Mouse (Mus musculus) right cerebral cortex, postnatal 14 days (tissue): ENCODE measurements around the gene Intu.

Experiments used
- DNase-seq: peaks from one replicate; pipeline ENCODE4 v3.0.0; 2022

Intu gene

DNA sequence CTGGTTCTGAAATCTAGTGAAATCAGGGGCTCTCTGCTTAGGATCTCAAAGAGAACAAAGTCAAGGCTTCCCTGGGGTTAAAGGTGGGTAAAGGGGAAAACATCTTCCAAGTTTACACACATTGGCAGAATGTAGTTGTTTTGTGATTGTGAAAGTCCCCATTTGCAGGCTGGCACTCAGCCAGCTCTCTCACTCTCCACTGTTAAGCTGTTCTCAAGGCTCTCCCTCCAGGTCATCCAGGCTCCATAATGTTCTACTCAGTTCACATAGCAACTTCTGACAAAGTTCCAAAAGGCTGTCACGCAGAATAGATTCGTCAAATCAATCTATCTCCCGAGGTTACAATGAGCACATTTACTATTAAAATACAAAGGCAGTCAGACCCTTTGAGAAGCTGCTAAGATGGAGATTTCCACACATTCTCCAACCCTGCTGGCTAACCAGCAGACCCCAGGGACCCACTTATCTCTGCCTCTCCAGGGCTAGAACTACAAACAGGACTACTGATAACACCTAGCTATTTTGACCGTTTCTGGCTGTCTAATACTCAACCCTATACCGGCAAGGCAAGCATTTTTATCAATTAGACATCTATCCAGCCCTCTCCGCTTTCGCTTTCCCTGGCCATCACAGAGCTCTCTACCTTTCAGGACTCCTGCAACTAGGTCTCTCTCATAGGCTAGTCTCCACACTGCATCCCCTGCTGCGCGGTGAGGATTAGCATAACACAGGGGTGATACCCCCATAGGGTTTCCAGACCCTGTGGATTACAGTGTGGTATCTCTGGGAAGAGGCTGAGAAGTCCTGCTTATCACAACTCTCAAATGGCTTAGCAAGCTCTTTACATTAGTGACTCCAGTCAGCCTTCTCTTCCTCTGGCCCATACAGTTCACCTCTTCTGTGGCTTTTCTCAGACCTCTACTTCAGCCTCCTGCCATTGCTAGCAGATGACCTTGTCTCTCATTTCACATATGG is 2.8 kb upstream of the Intu start:
- no peak for DNase-seq

DNA sequence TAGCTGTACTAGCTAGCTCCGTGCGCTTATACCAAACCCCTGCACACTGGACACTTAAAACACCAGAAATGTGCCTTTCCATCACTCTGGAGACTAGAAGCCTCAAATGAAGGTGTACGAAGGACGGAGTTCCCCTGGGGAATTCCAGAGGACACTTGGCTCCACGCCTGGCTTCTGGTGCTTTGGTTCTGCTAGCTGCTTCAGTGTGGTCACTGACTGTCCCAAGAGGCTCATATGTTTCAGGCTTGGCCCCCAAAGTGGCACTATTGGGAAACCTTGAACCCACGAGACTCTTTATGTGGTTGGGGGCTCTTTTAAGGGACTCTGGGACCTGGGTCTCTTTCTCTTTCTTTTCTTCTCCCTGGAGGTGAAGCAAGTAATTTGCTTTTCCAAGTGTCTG is 2.1 kb upstream of the Intu start:
- DNase-seq: no peak

DNA sequence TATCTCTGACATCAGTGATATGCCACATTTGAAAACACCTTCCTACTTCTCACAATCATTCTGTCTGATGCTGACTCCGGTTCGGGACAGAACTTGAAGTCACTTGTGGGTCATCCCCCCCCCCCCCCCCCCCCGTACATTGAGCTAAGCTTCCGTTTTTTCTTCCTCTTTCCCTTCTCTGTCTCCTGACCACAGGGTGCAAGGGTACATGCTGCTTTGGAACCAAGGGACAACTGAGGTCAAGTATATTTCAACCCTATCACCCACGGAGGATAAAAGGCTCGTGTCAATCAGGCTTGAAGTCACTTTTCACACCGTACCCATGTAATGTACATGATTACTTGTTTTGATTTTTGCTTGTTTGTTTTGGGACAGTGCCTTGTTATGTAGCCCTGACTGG is 241 bp upstream of the Intu start:
- no peak for DNase-seq

DNA sequence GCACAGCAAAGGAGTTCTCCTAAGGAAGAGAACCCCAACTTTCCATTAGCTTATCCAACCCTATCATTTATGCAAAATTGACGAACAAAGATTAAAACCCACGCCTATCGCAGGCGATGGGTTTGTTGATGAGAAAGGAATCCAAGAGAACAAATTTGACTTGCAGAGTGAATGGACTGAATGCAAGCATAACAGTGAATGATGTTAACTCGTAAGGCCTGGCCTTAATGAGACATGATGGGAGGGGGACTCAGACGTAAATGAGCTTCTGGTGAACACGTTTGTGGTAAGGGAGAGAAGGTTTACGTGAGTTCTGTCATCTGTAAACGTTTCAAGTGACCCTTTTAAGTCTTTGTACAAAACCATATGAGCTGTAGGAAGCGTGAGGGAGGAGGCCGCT is 1.2 kb downstream of the Intu start:
- DNase-seq: no peak

DNA sequence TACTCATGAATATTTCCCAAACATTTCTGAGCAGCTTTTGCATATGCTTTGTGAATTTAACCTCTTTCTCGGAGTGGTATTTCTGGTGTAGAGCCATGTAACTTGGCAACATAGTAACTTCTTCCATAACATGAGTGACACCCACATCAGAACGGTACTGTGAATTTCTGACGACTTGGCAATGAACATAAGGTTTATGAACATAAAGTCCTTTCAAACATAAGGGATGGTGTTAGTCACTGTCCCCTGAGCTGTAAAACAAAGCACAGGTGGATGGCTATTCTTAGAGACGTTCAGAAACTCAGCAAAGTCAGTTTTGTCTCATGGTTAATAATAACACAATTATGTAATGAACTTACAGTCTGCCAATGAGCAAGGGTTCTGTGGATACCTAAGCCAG is 3.1 kb downstream of the Intu start:
- no peak for DNase-seq

GRCm38 (mm10) chr3:40540567-40541554 is 9.8 kb downstream of the Intu start:
- peak; percentile 92 for DNase-seq

DNA sequence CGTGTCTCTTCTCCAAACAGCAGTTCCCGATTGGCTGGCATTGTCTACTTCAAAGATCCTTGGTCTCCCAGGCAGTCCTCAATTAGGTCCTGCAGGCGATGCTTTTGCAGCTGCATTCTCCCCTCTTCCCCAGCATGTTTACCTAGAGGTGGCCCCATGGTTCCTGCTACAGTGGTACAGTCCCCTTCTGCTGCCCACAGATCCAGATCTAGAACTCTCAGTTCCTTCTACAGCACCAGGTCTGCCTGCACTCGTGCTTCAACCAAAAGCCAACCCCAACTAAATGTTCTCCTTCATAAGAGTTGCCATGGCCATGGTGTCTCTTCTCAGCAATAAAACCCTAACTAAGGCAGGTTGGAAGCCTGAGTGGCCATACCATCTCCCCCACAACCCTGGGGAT is 15.5 kb downstream of the Intu start:
- no peak for DNase-seq

DNA sequence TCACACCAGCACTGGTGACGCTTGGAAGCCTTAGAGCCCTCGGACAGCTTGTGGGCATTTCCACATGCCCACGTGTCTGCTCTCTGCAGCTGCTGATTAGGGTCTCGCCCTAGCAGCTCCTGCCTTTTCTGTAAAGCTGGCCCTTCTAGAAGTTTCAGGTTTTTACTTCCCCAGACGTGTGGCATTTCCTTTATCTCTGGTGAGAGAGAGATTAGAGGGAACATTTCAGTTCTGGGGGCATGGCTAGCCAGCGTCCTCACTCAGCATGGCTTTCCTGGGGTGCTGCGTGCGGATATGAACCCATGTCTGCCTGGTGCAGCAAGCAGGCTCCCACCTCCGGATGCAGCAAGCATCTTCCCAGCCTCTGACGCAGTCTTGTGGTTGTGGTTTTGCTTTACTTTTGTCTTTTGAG is 121.9 kb downstream of the Intu start:
- DNase-seq: no peak

DNA sequence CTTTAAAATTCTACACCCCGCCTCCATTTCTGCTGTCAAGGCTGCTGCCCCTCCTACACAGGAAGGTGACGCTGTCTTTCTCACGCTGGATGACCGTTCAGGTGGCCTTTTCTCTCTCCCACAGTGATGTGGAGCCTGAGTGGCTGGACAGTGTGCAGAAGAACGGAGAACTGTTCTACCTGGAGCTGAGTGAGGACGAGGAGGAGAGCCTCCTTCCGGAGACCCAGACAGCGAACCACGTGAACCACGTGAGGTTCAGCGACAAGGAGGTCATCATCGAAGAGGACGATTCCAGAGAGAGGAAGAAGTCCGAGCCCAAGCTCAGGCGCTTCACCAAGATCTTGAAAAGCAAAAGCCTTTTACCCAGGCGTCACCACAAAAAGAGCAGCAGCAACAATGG is 122.5 kb downstream of the Intu start:
- DNase-seq: no peak

DNA sequence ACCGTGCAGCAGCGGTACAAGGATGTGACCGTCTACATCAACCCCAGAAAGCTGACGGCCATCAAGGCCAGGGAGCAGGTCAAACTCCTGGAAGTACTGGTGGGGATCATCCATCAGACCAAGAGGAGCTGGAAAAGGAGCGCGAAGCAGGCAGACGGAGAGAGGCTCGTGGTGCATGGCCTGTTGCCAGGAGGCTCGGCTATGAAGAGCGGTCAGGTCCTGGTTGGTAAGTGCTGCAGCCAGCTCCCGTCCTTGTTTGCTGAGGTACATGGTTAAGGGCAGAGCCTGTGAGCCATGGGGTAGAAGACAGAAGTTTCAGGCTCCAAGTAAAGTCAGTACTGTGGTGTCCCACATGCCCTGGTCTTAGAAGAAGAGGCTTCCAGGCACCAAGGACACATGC is 122.9 kb downstream of the Intu start:
- no peak for DNase-seq

DNA sequence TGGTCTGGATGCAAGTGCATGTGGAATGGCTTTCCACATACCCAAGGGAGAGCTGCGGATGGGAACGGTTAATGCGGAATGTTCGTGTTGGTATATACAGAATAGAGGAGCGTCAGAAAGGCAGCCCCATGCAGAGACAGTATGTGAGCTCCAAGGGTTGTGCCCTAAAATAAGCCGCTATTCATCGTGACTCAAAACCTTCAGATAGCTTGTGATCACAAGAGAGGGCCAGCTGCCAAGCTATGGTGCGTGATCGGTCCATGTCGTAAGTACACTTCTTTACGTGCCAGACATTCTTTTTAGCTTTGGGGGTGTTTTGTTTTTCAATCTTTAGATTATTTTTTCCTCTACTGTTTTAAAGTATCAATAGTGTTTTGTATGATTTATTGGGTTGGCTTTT is 124.5 kb downstream of the Intu start:
- DNase-seq: no peak

DNA sequence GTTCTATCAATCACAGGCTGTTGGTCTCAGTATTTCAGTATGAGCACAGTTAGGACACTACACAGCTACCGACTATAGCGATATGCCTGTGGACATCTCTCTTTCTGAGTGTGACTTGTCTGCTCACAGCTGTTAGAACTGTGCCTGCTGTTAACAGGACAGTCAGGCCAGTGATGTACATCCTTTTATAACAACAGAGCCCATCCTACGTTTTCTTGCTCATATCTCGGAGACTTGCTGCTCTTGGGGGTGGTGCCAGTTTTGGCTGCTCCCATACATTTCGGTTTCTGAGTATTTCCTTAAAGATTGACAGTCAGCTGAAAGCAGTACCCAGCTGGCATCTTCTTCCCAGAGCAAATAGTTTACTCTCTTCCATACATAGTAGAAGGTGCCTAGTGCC is 125.3 kb downstream of the Intu start:
- no peak for DNase-seq

- DNase-seq: no peak
Measured at GRCm38 (mm10) chr3:40660231-40660630, 129.1 kb downstream of the Intu start.

DNA sequence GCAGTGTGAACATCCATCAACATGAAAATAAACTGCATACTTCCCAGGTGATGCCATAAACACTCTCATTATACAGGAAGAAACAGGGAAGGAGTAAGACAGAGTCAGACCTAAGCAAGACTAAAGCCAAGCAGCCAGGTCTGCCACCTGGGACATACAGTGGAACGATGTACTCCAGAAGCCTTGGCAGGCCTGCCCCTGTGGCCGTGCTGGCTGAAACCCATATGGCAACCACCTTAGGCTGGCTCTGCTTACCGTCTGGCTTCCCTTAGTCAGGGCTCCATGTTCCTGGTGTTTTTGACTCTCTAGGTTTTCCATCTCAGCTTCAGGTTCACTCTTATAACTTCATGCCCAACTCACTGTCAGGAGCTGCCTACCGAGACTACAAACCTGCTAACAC is 135.0 kb downstream of the Intu start:
- DNase-seq: no peak

DNA sequence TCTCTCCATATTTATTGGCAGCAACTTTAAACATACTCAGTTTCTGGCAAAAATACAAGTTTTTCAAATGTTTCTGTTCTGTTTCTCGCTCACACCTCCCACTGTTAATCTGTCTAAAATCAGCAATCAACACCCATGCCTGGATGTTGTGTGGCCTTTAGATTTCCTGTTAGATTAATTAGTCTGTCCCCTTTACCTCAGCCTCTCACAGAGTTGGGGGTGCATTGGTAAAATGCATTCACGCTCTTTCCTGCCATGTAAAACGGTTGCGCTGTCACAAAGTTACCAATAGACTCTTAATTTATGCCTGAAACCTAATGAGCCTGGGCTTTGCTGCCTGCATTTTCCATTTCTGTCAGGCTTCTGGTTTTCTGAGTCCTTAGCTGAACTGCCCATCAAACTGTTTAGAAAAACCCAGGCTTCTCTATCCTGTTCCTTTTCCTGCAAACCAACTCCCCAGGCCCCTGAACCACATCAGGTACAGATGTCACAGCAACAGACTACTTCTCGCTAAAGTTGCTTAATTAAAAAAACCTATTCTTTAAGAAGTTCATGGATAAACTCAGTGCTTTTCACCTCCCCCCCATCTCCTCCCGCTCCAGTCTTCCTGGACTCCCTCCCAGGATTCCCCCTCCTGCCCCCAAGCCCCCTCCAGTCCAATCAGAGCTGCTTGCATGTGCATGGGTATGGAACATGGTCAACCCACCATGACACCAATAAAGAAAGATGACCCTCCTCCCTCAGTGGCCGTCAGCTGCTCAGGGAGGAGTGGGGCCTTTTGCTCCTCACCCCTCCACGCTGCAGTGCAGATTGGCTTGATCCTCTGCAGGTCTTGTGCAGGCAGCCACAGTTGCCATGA is 136.0 kb downstream of the Intu start:
- no peak for DNase-seq

DNA sequence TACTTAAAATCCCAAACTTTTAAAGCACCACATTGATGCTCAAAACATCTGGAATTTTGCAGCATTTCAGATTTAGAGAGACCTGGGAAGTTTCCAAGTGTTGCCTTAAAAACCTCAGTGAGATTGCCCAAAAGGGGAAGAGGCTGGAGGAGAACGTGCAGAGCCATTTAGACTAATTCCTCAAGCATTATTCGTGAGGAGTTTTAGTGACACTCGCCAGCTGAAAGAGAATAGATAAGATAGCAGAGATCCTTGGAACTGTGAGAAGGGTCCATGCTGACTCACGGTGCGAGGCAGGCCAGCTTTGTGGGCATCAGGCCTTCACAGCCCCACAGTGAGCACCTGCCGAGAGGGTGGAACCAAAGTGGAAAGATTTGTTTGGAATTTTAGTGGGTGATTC is 137.8 kb downstream of the Intu start:
- no peak for DNase-seq

- DNase-seq: no peak
Measured at GRCm38 (mm10) chr3:40669395-40669794, 138.3 kb downstream of the Intu start.

DNA sequence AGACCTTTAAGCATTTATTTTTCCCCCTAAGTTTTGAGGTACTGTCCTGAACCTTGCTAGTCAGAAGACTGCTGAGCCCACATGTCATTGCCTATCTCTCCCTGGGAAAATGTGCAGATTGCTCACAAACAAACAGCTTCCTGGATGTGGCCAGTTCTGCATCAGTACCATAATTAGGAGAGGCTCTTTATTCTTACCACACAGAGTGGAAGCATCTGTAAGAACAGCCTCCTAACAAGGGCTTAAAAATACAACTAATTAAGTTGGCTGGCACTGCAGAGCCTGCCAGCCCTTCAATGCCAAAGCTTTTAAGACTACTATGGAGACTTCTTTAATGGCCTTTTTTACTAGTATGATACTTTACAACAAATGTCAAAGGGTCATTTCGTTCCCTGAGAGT is 142.4 kb downstream of the Intu start:
- no peak for DNase-seq

DNA sequence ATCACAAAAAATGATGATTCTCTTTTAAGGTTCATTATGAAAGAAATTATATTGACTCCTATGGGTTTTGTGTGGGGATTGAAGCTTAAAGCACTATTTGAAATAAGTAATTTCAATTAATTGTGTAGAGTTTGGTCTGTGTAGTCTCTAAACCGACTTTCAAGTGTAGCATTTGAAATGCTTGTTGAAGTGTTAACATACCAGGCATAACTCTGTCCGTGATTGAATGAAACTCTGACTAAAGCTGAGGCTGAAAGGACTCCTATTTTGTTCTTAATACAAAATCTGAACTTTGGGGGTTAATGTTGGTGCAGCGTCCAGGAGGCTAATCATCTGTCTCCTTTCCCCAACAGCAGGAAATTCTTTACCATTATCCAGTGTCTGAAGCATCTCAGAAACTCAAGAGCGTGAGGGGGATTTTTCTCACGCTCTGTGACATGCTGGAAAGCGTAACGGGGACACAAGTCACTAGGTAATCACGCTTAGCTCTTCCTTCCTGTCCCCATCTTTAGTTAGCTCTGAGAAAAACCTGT is 143.9 kb downstream of the Intu start:
- no peak for DNase-seq

- no peak for DNase-seq
Measured at GRCm38 (mm10) chr3:40678856-40679255, 147.8 kb downstream of the Intu start.

GRCm38 (mm10) chr3:40682404-40682803 is 151.3 kb downstream of the Intu start:
- no peak for DNase-seq

GRCm38 (mm10) chr3:40683171-40683570 is 152.1 kb downstream of the Intu start:
- DNase-seq: no peak
